Mouse (Mus musculus): ENCODE data around the gene Nus1.

The Nus1 gene

DNA sequence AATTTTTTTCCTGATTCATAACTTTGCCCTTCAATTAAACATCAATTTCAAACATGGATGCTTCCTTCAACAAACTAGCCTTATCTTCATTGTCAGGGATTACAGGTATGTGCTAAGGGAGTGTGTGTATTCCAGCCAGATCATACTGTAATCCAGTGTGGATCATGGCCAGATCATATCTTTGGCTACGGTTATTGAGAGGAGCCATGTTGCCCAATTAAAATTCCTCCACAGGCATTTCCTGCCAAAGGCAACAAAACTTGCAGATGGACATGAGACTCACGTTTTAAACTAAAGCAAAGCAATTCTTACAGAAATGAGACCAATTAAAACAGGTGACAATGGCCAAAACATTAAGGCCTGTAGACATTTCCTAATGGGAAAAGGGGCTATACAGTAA, 889 bp upstream of the Nus1 start:
- DNase-seq (ENCODE audit: low read depth in 2 of 2, low spot score in 2 of 2), result no peak

DNA sequence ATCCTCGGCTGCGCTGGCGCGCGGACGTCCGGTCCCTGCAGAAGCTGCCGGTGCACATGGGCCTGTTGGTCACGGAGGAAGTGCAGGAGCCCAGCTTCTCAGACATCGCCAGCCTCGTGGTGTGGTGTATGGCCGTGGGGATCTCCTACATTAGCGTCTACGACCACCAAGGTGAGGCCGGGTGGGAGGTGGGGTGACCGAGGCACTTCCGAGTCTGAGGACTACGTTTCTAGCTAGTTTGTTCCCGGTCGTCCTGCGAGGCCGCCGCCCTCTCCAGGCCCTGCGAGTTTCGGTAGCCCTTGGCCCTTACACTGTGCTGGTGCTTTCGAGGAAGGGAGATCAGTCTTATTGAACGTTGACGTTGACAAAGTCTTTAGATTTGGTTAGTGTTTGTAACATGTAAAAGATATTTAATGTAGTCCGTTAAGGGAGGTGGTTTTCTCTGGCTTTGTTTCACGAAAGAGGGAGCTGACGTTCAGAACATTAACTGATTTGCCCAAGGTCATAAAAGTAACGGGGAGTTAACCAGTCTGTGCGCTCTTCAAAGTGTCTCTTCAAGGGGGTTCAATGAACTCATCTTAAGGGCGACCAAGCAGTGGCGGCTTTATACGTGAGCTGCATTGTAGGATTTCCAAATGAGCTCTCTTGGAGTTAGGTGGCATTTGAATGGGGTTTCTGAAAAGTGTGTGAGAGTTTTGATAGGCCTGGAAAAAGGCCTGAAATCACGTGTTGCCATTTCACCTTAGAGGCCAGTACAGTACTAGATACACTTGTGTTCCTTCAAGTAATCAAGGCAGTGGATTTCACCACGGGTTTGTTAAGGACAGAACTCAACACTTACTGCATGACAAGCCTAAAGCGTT, 882 bp downstream of the Nus1 start:
- no peak for DNase-seq (ENCODE audit: low read depth in 2 of 2, low spot score in 2 of 2)

DNA sequence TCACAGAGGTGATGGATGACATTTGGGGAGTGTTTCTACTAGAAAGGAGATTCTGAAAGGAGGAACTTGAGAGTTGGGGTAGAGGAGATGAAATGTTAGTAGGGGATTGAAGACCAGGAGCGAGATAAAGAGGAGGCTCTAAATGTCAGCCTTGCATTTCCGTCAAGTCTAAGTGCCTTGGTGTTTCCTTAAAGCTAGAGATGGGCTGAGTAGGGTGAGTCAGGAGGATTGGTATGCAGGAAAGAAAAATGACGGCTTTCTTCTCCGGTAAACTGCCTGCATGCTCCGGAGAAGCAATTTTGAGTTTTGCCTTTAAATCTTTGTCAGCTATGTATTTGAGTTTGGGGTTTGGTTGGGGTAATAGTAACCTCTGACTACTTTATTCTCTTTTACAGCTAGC, 1.6 kb downstream of the Nus1 start:
- DNase-seq (ENCODE audit: low read depth in 2 of 2, low spot score in 2 of 2), result no peak

DNA sequence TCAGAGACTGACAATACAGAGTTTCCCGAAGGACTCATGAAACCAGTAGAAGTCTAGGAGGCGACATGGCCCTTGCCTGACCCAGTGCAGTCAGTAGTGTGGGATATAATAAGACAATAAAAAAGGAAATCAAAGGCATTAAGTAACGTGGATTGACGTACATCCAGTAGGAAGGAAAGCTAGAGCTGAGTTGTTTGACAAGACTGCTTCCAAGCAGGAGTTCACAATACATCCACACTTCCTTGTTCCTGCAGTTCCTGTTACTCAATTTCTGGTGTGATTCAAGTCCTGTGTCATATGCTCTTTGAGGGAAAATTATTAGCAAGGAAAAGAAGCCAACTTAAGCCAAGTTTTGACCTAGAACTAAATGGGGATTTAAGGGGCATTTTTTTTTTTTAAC, 2.1 kb downstream of the Nus1 start:
- DNase-seq (ENCODE audit: low read depth in 2 of 2, low spot score in 2 of 2), result no peak

DNA sequence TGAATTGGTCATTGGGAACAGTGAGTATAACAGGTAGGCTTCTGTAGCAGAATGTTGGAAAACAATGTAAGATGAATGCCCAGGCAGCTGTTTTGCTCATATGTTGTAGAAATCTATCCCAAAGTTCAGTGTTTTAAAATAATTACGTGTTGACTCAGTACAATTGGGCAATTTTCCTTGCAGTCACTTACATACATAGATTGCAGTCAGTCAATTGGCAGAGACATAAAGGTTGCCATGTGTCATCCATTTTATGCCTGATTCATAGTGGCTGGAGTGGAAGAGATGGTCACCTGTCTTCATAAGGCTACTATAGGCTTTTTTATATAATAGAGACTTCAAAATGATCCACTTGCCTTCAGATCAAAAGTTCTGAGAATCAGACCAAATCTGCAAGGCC, 3.2 kb downstream of the Nus1 start:
- DNase-seq (ENCODE audit: low read depth in 2 of 2, low spot score in 2 of 2), result no peak

- no peak for DNase-seq (ENCODE audit: low read depth in 2 of 2, low spot score in 2 of 2)
Observed at GRCm38 (mm10) chr10:52421716-52422115, 4.4 kb downstream of the Nus1 start.

- DNase-seq (ENCODE audit: low read depth in 2 of 2, low spot score in 2 of 2), result no peak
Observed at GRCm38 (mm10) chr10:52423097-52423496, 5.8 kb downstream of the Nus1 start.

- DNase-seq (ENCODE audit: low read depth in 2 of 2, low spot score in 2 of 2), result no peak
Observed at GRCm38 (mm10) chr10:52426314-52426980, 9.1 kb downstream of the Nus1 start.

GRCm38 (mm10) chr10:52427634-52428415, 10.5 kb downstream of the Nus1 start:
- no peak for DNase-seq (ENCODE audit: low read depth in 2 of 2, low spot score in 2 of 2)

DNA sequence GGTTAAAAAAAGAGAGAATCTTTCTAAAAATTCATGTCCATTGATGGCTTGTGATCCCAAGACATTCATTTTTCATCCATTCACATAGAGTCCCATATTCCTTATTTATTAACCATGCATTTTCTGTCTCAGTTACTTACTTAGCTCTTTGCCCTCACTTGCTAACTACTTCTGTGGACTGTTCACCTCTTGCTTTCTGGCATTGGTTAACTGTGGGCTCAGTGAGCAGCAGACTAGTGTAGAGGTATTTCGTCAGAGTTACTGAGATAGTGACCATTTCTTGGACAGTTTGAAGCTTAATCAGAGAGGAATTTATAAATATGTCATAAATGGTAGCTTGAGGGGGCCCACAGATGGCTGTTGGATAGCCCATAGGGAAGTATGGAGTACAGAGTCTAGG, 13.6 kb downstream of the Nus1 start:
- no peak for DNase-seq (ENCODE audit: low read depth in 2 of 2, low spot score in 2 of 2)

DNA sequence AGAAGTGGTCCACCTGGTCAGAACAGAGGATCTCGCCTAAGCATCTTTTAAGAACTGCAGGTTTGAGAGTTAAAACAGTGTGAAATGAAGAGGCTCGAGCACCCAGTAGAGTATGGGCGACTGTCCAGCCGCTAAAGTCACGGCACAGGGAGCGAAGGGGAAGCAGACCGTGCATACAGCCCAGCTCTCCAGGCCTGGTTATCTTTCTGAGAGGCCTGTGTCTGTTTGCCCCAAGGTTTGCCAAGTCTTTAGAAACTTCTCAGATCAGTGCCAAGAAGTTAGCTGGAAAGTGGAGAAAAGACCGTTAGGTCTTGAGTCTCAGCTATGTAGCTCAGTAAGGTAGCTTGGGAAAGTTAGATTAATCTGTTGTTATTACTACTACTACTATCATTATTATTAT, 17.5 kb downstream of the Nus1 start:
- DNase-seq (ENCODE audit: low read depth in 2 of 2, low spot score in 2 of 2), result no peak

GRCm38 (mm10) chr10:52460614-52461013, 43.3 kb downstream of the Nus1 start:
- no peak for DNase-seq (ENCODE audit: low read depth in 2 of 2, low spot score in 2 of 2)

DNA sequence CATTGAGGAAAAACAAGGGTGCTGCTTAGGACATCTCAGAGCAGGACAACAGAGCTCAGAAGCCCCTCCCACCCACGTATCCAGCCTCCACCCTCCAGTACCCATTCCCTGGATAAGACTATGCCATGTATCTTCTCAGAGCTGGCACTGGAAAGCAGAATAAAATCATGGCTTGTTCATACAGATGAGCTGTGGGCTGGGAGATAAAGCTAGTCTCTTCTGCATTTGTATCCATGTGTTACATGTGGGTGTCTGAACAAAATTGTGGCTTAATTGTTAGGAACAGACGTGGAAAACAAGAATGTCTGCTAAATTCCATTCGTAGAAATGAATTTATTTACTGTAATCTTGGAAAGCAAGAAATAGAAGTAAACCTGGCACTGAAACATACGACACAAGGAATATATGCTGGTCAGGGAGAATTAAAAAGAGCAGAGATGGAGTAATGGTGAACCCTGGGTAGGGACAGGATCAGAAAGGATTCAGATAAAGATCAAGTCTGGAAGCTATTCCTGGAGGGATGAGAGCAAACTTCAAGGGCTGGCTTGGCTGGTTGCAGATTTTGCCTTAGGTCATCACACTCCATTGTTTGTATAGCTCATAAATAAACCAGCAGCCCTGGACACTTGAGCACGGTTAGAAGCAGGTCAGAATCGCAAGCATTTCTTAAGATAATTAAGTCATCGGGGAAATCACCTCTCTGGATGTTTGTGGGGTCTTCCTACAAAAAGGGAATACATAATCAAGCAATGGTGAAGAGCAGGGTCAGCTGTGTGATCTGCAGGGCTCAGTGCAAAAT, 46.8 kb downstream of the Nus1 start:
- no peak for DNase-seq (ENCODE audit: low read depth in 2 of 2, low spot score in 2 of 2)

DNA sequence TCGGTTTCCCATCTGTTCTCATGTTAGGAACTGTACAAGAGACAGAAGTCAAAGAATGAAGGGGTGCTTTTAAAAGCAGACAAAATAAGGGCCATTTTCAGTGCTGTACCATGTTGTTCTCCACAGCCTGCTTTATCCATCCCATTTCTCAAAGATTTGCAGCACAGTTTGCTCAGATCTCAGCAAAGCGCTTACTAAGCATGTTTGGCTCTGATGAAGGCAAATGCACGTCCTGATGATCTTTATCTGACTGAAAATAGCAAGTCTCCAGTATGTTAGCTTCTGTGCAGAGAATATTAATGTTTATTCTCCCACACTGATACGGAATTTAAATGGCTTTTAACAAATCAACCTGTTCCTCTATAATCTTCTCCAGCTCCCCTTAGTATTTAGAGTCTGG, 54.2 kb downstream of the Nus1 start:
- no peak for DNase-seq (ENCODE audit: low read depth in 2 of 2, low spot score in 2 of 2)

Data from CD8-positive naive resting alpha-beta T cell, adult 2 months (primary cell).